Mouse (Mus musculus): ENCODE results near the gene Mbnl2. TPM values are rescaled to one million over a fixed set of nuclear protein-coding genes. Genes with fewer than 3 reads are reported as not detected.

The Mbnl2 gene
- polyA plus RNA-seq, 1 experiment, result 61.8 TPM

GRCm38 (mm10) chr14:120313466-120313865 lies 38.0 kb downstream of the Mbnl2 start:
- Histone ChIP-seq H3K36me3 (ENCODE audit: control insufficient read depth, insufficient read depth, low read length, poor library complexity, severe bottlenecking) (no peaks in the 10 kb centered on the region), H3K4me1 (ENCODE audit: control insufficient read depth, insufficient read depth, low read length) (peaks cover 5% of the 10 kb centered on the region), H3K9ac (ENCODE audit: low read depth, poor library complexity, severe bottlenecking) (no peak overlapping the region), H3K27me3 (ENCODE audit: control insufficient read depth, insufficient read depth, low read length, poor library complexity, severe bottlenecking) (no peaks in the 10 kb centered on the region), H3K9me3 (replicated peaks; ENCODE audit: control insufficient read depth, insufficient read depth, low read length, poor library complexity, severe bottlenecking) (no peaks in the 10 kb centered on the region), H3K27ac (ENCODE audit: insufficient read depth, low read length) (no peak overlapping the region), H3K4me3 (ENCODE audit: low read depth, low read length) (no peak overlapping the region)
- TF ChIP-seq POLR2A (IDR thresholded peaks at IDR 0.05; ENCODE audit: insufficient read depth, low read length) (no peak), EP300 (IDR thresholded peaks at IDR 0.05; ENCODE audit: insufficient read depth, low read depth, low read length) (no peak), CTCF (IDR thresholded peaks at IDR 0.05; ENCODE audit: low read depth, low read length) (no peak)

- Histone ChIP-seq H3K36me3 (ENCODE audit: control insufficient read depth, insufficient read depth, low read length, poor library complexity, severe bottlenecking) (no peaks in the 10 kb centered on the region), H3K4me3 (ENCODE audit: low read depth, low read length) (no peak overlapping the region), H3K9me3 (replicated peaks; ENCODE audit: control insufficient read depth, insufficient read depth, low read length, poor library complexity, severe bottlenecking) (no peaks in the 10 kb centered on the region), H3K27me3 (ENCODE audit: control insufficient read depth, insufficient read depth, low read length, poor library complexity, severe bottlenecking) (no peaks in the 10 kb centered on the region), H3K4me1 (ENCODE audit: control insufficient read depth, insufficient read depth, low read length) (peaks cover 10% of the 10 kb centered on the region), H3K27ac (ENCODE audit: insufficient read depth, low read length) (no peak overlapping the region), H3K9ac (ENCODE audit: low read depth, poor library complexity, severe bottlenecking) (no peak overlapping the region)
- no peak for TF ChIP-seq EP300 (IDR thresholded peaks at IDR 0.05; ENCODE audit: insufficient read depth, low read depth, low read length)
Observed at GRCm38 (mm10) chr14:120315721-120316120, 40.3 kb downstream of the Mbnl2 start.

GRCm38 (mm10) chr14:120318326-120318935 lies 43.0 kb downstream of the Mbnl2 start:
- no peak overlapping the region for H3K9ac ChIP-seq (ENCODE audit: low read depth, poor library complexity, severe bottlenecking)
- no peak overlapping the region for H3K4me3 ChIP-seq (ENCODE audit: low read depth, low read length)
- H3K36me3 ChIP-seq (ENCODE audit: control insufficient read depth, insufficient read depth, low read length, poor library complexity, severe bottlenecking), result no peaks in the 10 kb centered on the region
- H3K27me3 ChIP-seq (ENCODE audit: control insufficient read depth, insufficient read depth, low read length, poor library complexity, severe bottlenecking), result no peaks in the 10 kb centered on the region
- H3K27ac ChIP-seq (ENCODE audit: insufficient read depth, low read length), result 0 out of 2 replicates have a peak overlapping the region, but pooled peaks have one; percentile 47
- TF ChIP-seq POLR2A (IDR thresholded peaks at IDR 0.05; ENCODE audit: insufficient read depth, low read length) (no peak), EP300 (IDR thresholded peaks at IDR 0.05; ENCODE audit: insufficient read depth, low read depth, low read length) (no peak), CTCF (IDR thresholded peaks at IDR 0.05; ENCODE audit: low read depth, low read length) (no peak)
- peaks cover 6% of the 10 kb centered on the region for H3K4me1 ChIP-seq (ENCODE audit: control insufficient read depth, insufficient read depth, low read length)
- no peaks in the 10 kb centered on the region for H3K9me3 ChIP-seq (replicated peaks; ENCODE audit: control insufficient read depth, insufficient read depth, low read length, poor library complexity, severe bottlenecking)

- Histone ChIP-seq H3K27ac (ENCODE audit: insufficient read depth, low read length) (no peak overlapping the region), H3K9ac (ENCODE audit: low read depth, poor library complexity, severe bottlenecking) (no peak overlapping the region), H3K9me3 (replicated peaks; ENCODE audit: control insufficient read depth, insufficient read depth, low read length, poor library complexity, severe bottlenecking) (no peaks in the 10 kb centered on the region), H3K36me3 (ENCODE audit: control insufficient read depth, insufficient read depth, low read length, poor library complexity, severe bottlenecking) (no peaks in the 10 kb centered on the region), H3K27me3 (ENCODE audit: control insufficient read depth, insufficient read depth, low read length, poor library complexity, severe bottlenecking) (no peaks in the 10 kb centered on the region), H3K4me3 (ENCODE audit: low read depth, low read length) (no peak overlapping the region), H3K4me1 (ENCODE audit: control insufficient read depth, insufficient read depth, low read length) (peaks cover 6% of the 10 kb centered on the region)
- TF ChIP-seq EP300 (IDR thresholded peaks at IDR 0.05; ENCODE audit: insufficient read depth, low read depth, low read length) (no peak), POLR2A (IDR thresholded peaks at IDR 0.05; ENCODE audit: insufficient read depth, low read length) (no peak), CTCF (IDR thresholded peaks at IDR 0.05; ENCODE audit: low read depth, low read length) (no peak)
Observed at GRCm38 (mm10) chr14:120318974-120319731, 43.7 kb downstream of the Mbnl2 start.

- no peak overlapping the region for H3K27ac ChIP-seq (ENCODE audit: insufficient read depth, low read length)
- H3K9me3 ChIP-seq (replicated peaks; ENCODE audit: control insufficient read depth, insufficient read depth, low read length, poor library complexity, severe bottlenecking), result no peaks in the 10 kb centered on the region
- TF ChIP-seq EP300 (IDR thresholded peaks at IDR 0.05; ENCODE audit: insufficient read depth, low read depth, low read length), result no peak
- no peak for TF ChIP-seq CTCF (IDR thresholded peaks at IDR 0.05; ENCODE audit: low read depth, low read length)
- no peak for TF ChIP-seq POLR2A (IDR thresholded peaks at IDR 0.05; ENCODE audit: insufficient read depth, low read length)
- no peak overlapping the region for H3K4me3 ChIP-seq (ENCODE audit: low read depth, low read length)
- no peak overlapping the region for H3K9ac ChIP-seq (ENCODE audit: low read depth, poor library complexity, severe bottlenecking)
- peaks cover 3% of the 10 kb centered on the region for H3K36me3 ChIP-seq (ENCODE audit: control insufficient read depth, insufficient read depth, low read length, poor library complexity, severe bottlenecking)
- H3K27me3 ChIP-seq (ENCODE audit: control insufficient read depth, insufficient read depth, low read length, poor library complexity, severe bottlenecking), result no peaks in the 10 kb centered on the region
- H3K4me1 ChIP-seq (ENCODE audit: control insufficient read depth, insufficient read depth, low read length), result peaks cover 6% of the 10 kb centered on the region
Observed at GRCm38 (mm10) chr14:120322041-120322440, 46.6 kb downstream of the Mbnl2 start.

- peaks cover 3% of the 10 kb centered on the region for H3K36me3 ChIP-seq (ENCODE audit: control insufficient read depth, insufficient read depth, low read length, poor library complexity, severe bottlenecking)
- no peaks in the 10 kb centered on the region for H3K9me3 ChIP-seq (replicated peaks; ENCODE audit: control insufficient read depth, insufficient read depth, low read length, poor library complexity, severe bottlenecking)
Observed at GRCm38 (mm10) chr14:120323111-120323510, 47.6 kb downstream of the Mbnl2 start.

More at GRCm38 (mm10) chr14:120323111-120323510, 47.6 kb downstream of the Mbnl2 start:
- Histone ChIP-seq H3K27me3 (ENCODE audit: control insufficient read depth, insufficient read depth, low read length, poor library complexity, severe bottlenecking) (no peaks in the 10 kb centered on the region), H3K27ac (ENCODE audit: insufficient read depth, low read length) (no peak overlapping the region), H3K4me1 (ENCODE audit: control insufficient read depth, insufficient read depth, low read length) (peaks cover 5% of the 10 kb centered on the region), H3K9ac (ENCODE audit: low read depth, poor library complexity, severe bottlenecking) (no peak overlapping the region), H3K4me3 (ENCODE audit: low read depth, low read length) (no peak overlapping the region)
- TF ChIP-seq CTCF (IDR thresholded peaks at IDR 0.05; ENCODE audit: low read depth, low read length), result no peak
- TF ChIP-seq POLR2A (IDR thresholded peaks at IDR 0.05; ENCODE audit: insufficient read depth, low read length), result no peak
- TF ChIP-seq EP300 (IDR thresholded peaks at IDR 0.05; ENCODE audit: insufficient read depth, low read depth, low read length), result no peak

Data from ES-Bruce4 (cell line).